Mouse (Mus musculus) MEL (cell line): Measurements from ENCODE around the gene Tbc1d2. TPM values are rescaled to one million over a fixed set of nuclear protein-coding genes. Genes with fewer than 3 reads are reported as not detected.
A peak's percentile ranks its signal among the peaks of the same experiment; 100 is the strongest.
"Not testable (repeated sequence)": the region's sequence is repeated elsewhere in the genome, so short reads cannot be mapped to it uniquely, and the experiment has no call there.

Source experiments
- DNase-seq: peaks from one replicate; pipeline ENCODE4 v3.0.0; 2011; ENCODE audit warnings: low read depth, low spot score
- H3K27ac ChIP-seq: 2 replicates; pipeline ENCODE4 v1.5.1; 2012; ENCODE audit warnings: low read depth, mild to moderate bottlenecking, control low read depth, low read length, moderate library complexity; ENCODE audit not compliant: control insufficient read depth
- H3K27me3 ChIP-seq, 2 experiments: fragments of 150-350 bp in 1 of 2; sonication (generic) in 1 of 2; 2 replicates each; pipeline ENCODE4 v1.6.1; 2012; ENCODE audit warnings: low read length in 2 of 2, mild to moderate bottlenecking in 2 of 2, improper control_type of control experiment in 1 of 2, moderate library complexity in 1 of 2; ENCODE audit not compliant: insufficient read depth in 2 of 2, control insufficient read depth in 1 of 2
- H3K36me3 ChIP-seq, 2 experiments: 2 replicates each; pipeline ENCODE4 v1.6.1; 2012 to 2014; ENCODE audit warnings: low read length in 2 of 2, improper control_type of control experiment in 1 of 2, inconsistent platforms in 1 of 2, mild to moderate bottlenecking in 1 of 2; ENCODE audit not compliant: insufficient read depth in 2 of 2, control insufficient read depth in 1 of 2
- H3K4me1 ChIP-seq, 2 experiments: fragments of 150-350 bp in 1 of 2; sonication (generic) in 1 of 2; 2 replicates each; pipeline ENCODE4 v1.6.1; 2012; ENCODE audit warnings: low read length in 2 of 2, improper control_type of control experiment in 1 of 2, mild to moderate bottlenecking in 1 of 2; ENCODE audit not compliant: insufficient read depth in 2 of 2, control insufficient read depth in 1 of 2
- H3K4me3 ChIP-seq, 2 experiments: fragments of 150-350 bp in 1 of 2; sonication (generic) in 1 of 2; 2 replicates each; pipeline ENCODE4 v1.5.1; 2012; ENCODE audit warnings: low read depth in 2 of 2, low read length in 2 of 2, mild to moderate bottlenecking in 2 of 2, moderate library complexity in 2 of 2, control low read depth in 1 of 2, improper control_type of control experiment in 1 of 2; ENCODE audit not compliant: control insufficient read depth in 1 of 2, insufficient read depth in 1 of 2
- H3K79me2 ChIP-seq: 2 replicates; pipeline ENCODE4 v1.6.1; 2012; ENCODE audit warnings: mild to moderate bottlenecking, low read length, moderate library complexity; ENCODE audit not compliant: control insufficient read depth, poor library complexity, insufficient read depth
- H3K9ac ChIP-seq: 2 replicates; pipeline ENCODE4 v1.6.1; 2012; ENCODE audit warnings: low read depth, mild to moderate bottlenecking, control low read depth, low read length, moderate library complexity; ENCODE audit not compliant: control insufficient read depth, poor library complexity, severe bottlenecking
- H3K9me3 ChIP-seq: fragments of 150-350 bp; sonication (generic); replicated peaks from 2 replicates; pipeline ENCODE4 v1.6.1; 2012; ENCODE audit warnings: mild to moderate bottlenecking, low read length, improper control_type of control experiment, moderate library complexity; ENCODE audit not compliant: insufficient read depth
- BHLHE40 ChIP-seq: IDR thresholded peaks from 2 replicates; pipeline ENCODE4 v1.6.1; 2012; ENCODE audit warnings: low read depth, mild to moderate bottlenecking, inconsistent platforms, low read length, improper control_type of control experiment, borderline replicate concordance
- EP300 ChIP-seq, 2 experiments: IDR thresholded peaks; 2 replicates each; pipeline ENCODE4 v1.6.1; 2011; ENCODE audit warnings: improper control_type of control experiment in 2 of 2, low read length in 2 of 2, low read depth in 1 of 2, mild to moderate bottlenecking in 1 of 2
- ETS1 ChIP-seq: IDR thresholded peaks from 2 replicates; pipeline ENCODE4 v1.6.1; 2012; ENCODE audit warnings: low read depth, mild to moderate bottlenecking, inconsistent platforms, low read length, improper control_type of control experiment, moderate library complexity
- GATA1 ChIP-seq: IDR thresholded peaks from 2 replicates; pipeline ENCODE4 v1.6.1; 2011; ENCODE audit warnings: low read depth, low read length, improper control_type of control experiment
- MAX ChIP-seq: IDR thresholded peaks from 2 replicates; pipeline ENCODE4 v1.6.1; 2011; ENCODE audit warnings: low read length, improper control_type of control experiment
- MEF2A ChIP-seq: IDR thresholded peaks from 2 replicates; pipeline ENCODE4 v1.6.1; 2014; ENCODE audit warnings: low read depth, mild to moderate bottlenecking, inconsistent platforms, low read length, improper control_type of control experiment; ENCODE audit not compliant: poor library complexity, insufficient replicate concordance, severe bottlenecking; ENCODE audit errors: extremely low read depth
- MXI1 ChIP-seq: IDR thresholded peaks from 2 replicates; pipeline ENCODE4 v1.6.1; 2011; ENCODE audit warnings: mild to moderate bottlenecking, low read depth, low read length, improper control_type of control experiment
- RCOR1 ChIP-seq: IDR thresholded peaks from 2 replicates; pipeline ENCODE4 v1.6.1; 2012; ENCODE audit warnings: low read depth, mild to moderate bottlenecking, inconsistent platforms, low read length, improper control_type of control experiment
- SIN3A ChIP-seq: IDR thresholded peaks from 2 replicates; pipeline ENCODE4 v1.6.1; 2012; ENCODE audit warnings: low read length, improper control_type of control experiment, inconsistent platforms
- TAL1 ChIP-seq: IDR thresholded peaks from 2 replicates; pipeline ENCODE4 v1.6.1; 2012; ENCODE audit warnings: mild to moderate bottlenecking, inconsistent platforms, low read length, moderate library complexity, mixed read lengths
- TCF12 ChIP-seq: IDR thresholded peaks from 2 replicates; pipeline ENCODE4 v1.6.1; 2014; ENCODE audit warnings: low read depth, mild to moderate bottlenecking, inconsistent platforms, low read length, improper control_type of control experiment, moderate library complexity
- polyA plus RNA-seq, 2 experiments: library from polyadenylated mRNA; stranded (reverse) in 1 of 2; unstranded in 1 of 2; fragments of >175 nt in 1 of 2; fragments of >200 nt in 1 of 2; gene quantifications; 2 replicates each; pipeline versions ENCODE4 v1.2.1 to v1.2.4; 2012; ENCODE audit warnings: low replicate concordance in 2 of 2, low read depth in 1 of 2; ENCODE audit not compliant: insufficient read length in 2 of 2, insufficient read depth in 1 of 2, missing spikeins in 1 of 2
- total RNA-seq: library from RNA; depleted of rRNA; stranded (reverse); fragments of 300-350 nt; gene quantifications from 2 replicates; pipeline ENCODE4 v1.2.3, GENCODE M21; 2012

The Tbc1d2 gene
- total and polyA plus RNA-seq, 3 experiments, result 0.19 to 0.36 TPM; not detected in 1

- peak; percentile 47; the same call in 1 of the 2 replicates for TF ChIP-seq BHLHE40
- peak; percentile 88 for TF ChIP-seq GATA1
- TF ChIP-seq SIN3A, result 0 out of 2 replicates have a peak, but pooled peaks have one; percentile 35
- TF ChIP-seq MEF2A, result peak; percentile 60; the same call in 1 of the 2 replicates
- TF ChIP-seq EP300 (IDR thresholded peaks at IDR 0.05; ENCODE audit: low read depth in 1 of 2, low read length in 2 of 2), result peak; percentile 56 to 82; a peak in 3 of 4 replicates
- peak; percentile 45 for TF ChIP-seq TAL1
- peak; percentile 84 for TF ChIP-seq TCF12
- TF ChIP-seq RCOR1, result peak; percentile 87
- TF ChIP-seq ETS1, result peak; percentile 71
- not testable (repeated sequence) for H3K4me1 ChIP-seq, H3K27me3 ChIP-seq, H3K79me2 ChIP-seq, H3K9me3 ChIP-seq, H3K27ac ChIP-seq, H3K9ac ChIP-seq
- Histone ChIP-seq H3K36me3 (peaks cover 0 to 13% of the 10 kb centered on the region in 2 experiments; a peak in 2 of 4 replicates), H3K4me3 (peak overlapping the region in 1 of 2 experiments; percentile 62; a peak in 1 of 4 replicates)
- DNase-seq, result peak; percentile 59
Observed at GRCm38 (mm10) chr4:46582024-46582423, 68.0 kb downstream of the Tbc1d2 start.

GRCm38 (mm10) chr4:46581577-46581976 is 68.4 kb downstream of the Tbc1d2 start:
- not testable (repeated sequence) for H3K79me2 ChIP-seq, H3K9me3 ChIP-seq, DNase-seq, H3K27me3 ChIP-seq
- Histone ChIP-seq H3K4me3 (peak overlapping the region; percentile 62 to 92; a peak in 3 of 4 replicates), H3K36me3 (peaks cover 0 to 14% of the 10 kb centered on the region in 2 experiments; a peak in 2 of 4 replicates), H3K9ac (peak overlapping the region; percentile 39), H3K27ac (peak overlapping the region; percentile 35; the same call in 1 of the 2 replicates), H3K4me1 (peaks cover 5 to 11% of the 10 kb centered on the region in 2 experiments)

- Histone ChIP-seq H3K36me3 (peaks cover 0 to 17% of the 10 kb centered on the region in 2 experiments; a peak in 2 of 4 replicates), H3K9ac (peak overlapping the region; percentile 44), H3K4me3 (peak overlapping the region; percentile 62 to 92), H3K27ac (peak overlapping the region; percentile 2; the same call in 1 of the 2 replicates)
- not testable (repeated sequence) for H3K27me3 ChIP-seq, DNase-seq, H3K9me3 ChIP-seq, H3K79me2 ChIP-seq, H3K4me1 ChIP-seq
- TF ChIP-seq MAX, result 0 out of 2 replicates have a peak, but pooled peaks have one; percentile 13
- 0 out of 2 replicates have a peak, but pooled peaks have one; percentile 25 for TF ChIP-seq MXI1
Observed at GRCm38 (mm10) chr4:46580799-46581243, 69.2 kb downstream of the Tbc1d2 start.

- not testable (repeated sequence) for H3K9me3 ChIP-seq, H3K79me2 ChIP-seq, DNase-seq, H3K4me3 ChIP-seq, H3K27ac ChIP-seq, H3K27me3 ChIP-seq, H3K9ac ChIP-seq
- Histone ChIP-seq H3K36me3 (peaks cover 0 to 23% of the 10 kb centered on the region in 2 experiments; a peak in 2 of 4 replicates), H3K4me1 (peaks cover 7 to 21% of the 10 kb centered on the region in 2 experiments)
Observed at GRCm38 (mm10) chr4:46578796-46579346, 71.1 kb downstream of the Tbc1d2 start.
